In the genomic region with DNA sequence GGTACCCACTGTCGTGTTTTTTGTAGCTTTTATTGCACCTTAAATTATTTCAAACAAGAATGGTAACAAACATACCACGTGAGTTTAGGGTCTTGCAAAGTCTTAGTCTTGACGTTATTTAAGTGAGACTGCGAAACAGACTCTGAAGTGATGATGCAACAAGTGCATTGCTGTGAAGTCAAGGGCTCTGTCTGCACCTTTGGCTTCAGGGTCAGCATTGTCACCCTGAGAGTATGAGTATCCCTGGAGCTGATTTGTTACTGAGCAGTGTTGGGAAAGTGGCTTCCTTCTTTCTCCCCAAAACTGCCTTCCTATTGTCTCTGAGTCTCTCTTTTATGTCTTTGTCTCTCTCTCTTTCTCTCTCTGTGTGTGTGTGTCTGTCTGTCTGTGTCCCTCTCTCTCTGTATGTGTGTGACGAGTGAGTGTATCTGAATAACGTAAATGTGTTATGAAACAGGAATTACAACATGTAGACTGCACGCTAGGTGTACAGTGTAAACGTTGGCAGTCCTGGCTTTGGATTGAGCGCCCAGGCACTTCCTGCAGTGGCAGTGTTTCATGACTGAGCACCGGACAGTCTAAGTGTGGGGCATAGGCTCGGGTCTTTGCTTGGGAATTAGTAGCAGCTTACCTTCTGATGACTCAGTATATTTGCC, we compare ENCODE assay signal across 20 mouse cellular contexts. TPM values are rescaled to one million over a fixed set of nuclear protein-coding genes. Genes with fewer than 3 reads are reported as not detected.
DNase-seq lines count a peak whose midpoint lies in the region; ATAC-seq lines count a peak whose summit lies in the region.
"Had no signal": no experiment of that assay in that cellular context is flagged by ENCODE, and none has a peak within 500 bp of the region (broad histone marks: within the 10 kb centered on the region; RNA-seq: fewer than 3 reads in every experiment).

No protein-coding gene starts in this region.

- H3K9me3 ChIP-seq in hindbrain, embryonic 10.5 days, result no peaks in the 10 kb centered on the region
- no peaks in the 10 kb centered on the region for H3K9me3 ChIP-seq in hindbrain, embryonic 16.5 days (ENCODE audit: control insufficient read depth, low read length)
- H3K9me3 ChIP-seq in midbrain, embryonic 13.5 days, result no peaks in the 10 kb centered on the region
- no peaks in the 10 kb centered on the region for H3K9me3 ChIP-seq in midbrain, embryonic 16.5 days (replicated peaks; ENCODE audit: control insufficient read depth, low read length, poor library complexity, severe bottlenecking)
- H3K9me3 ChIP-seq in stomach, embryonic 16.5 days (replicated peaks; ENCODE audit: control insufficient read depth, low read length), result no peaks in the 10 kb centered on the region
- H3K9me3 ChIP-seq: embryonic facial prominence, embryonic 15.5 days; G1E; hindbrain, embryonic 15.5 days; lung, embryonic 15.5 days; neural tube, embryonic 13.5 days had no signal

- no peak for ATAC-seq in hindbrain, embryonic 16.5 days
- ATAC-seq in midbrain, embryonic 13.5 days, result 0 out of 2 replicates have a peak, but pooled peaks have one; percentile 62
- ATAC-seq in midbrain, embryonic 16.5 days, result no peak
- peak; percentile 50; the same call in 1 of the 2 replicates for ATAC-seq in stomach, embryonic 16.5 days (ENCODE audit: insufficient read depth, low FRiP score)
- ATAC-seq in frontal cortex, adult (ENCODE audit: low TSS enrichment), result no peak
- ATAC-seq: CD4-positive, CD25-positive, alpha-beta regulatory T cell, adult 4 months had no signal

- 75% methylated on average over 11 of the region's 11 CpGs for WGBS in hindbrain, embryonic 10.5 days
- WGBS in hindbrain, embryonic 16.5 days, result 51% methylated on average over 11 of the region's 11 CpGs
- WGBS in midbrain, embryonic 13.5 days, result 49% methylated on average over 11 of the region's 11 CpGs
- WGBS in midbrain, embryonic 16.5 days, result 54% methylated on average over 11 of the region's 11 CpGs
- 54% methylated on average over 11 of the region's 11 CpGs for WGBS in stomach, embryonic 16.5 days

- no peaks in the 10 kb centered on the region for H3K27me3 ChIP-seq in hindbrain, embryonic 10.5 days (ENCODE audit: insufficient read depth, poor library complexity, severe bottlenecking)
- H3K27me3 ChIP-seq in hindbrain, embryonic 16.5 days (replicated peaks; ENCODE audit: control insufficient read depth, insufficient read depth, low read length), result no peaks in the 10 kb centered on the region
- H3K27me3 ChIP-seq in midbrain, embryonic 13.5 days, result peaks cover 14% of the 10 kb centered on the region; the same call in 1 of the 2 replicates
- H3K27me3 ChIP-seq in midbrain, embryonic 16.5 days (ENCODE audit: control insufficient read depth, insufficient read depth, low read depth, low read length), result no peaks in the 10 kb centered on the region
- H3K27me3 ChIP-seq in stomach, embryonic 16.5 days (ENCODE audit: control insufficient read depth, insufficient read depth, low read length), result no peaks in the 10 kb centered on the region
- H3K27me3 ChIP-seq: embryonic facial prominence, embryonic 15.5 days; hindbrain, embryonic 15.5 days; neural tube, embryonic 13.5 days had no signal

- H3K4me3 ChIP-seq in hindbrain, embryonic 10.5 days, result no peak overlapping the region
- H3K4me3 ChIP-seq in hindbrain, embryonic 16.5 days (ENCODE audit: low read length), result no peak overlapping the region
- no peak overlapping the region for H3K4me3 ChIP-seq in midbrain, embryonic 13.5 days (replicated peaks)
- no peak overlapping the region for H3K4me3 ChIP-seq in midbrain, embryonic 16.5 days (ENCODE audit: low read depth, low read length)
- H3K4me3 ChIP-seq in stomach, embryonic 16.5 days (replicated peaks; ENCODE audit: low read length), result no peak overlapping the region
- H3K4me3 ChIP-seq: embryonic facial prominence, embryonic 15.5 days; forebrain, embryonic 10.5 days; heart, adult 2 months; hindbrain, embryonic 15.5 days; lung, embryonic 15.5 days; neural tube, embryonic 13.5 days had no signal

- H3K4me1 ChIP-seq in hindbrain, embryonic 10.5 days (replicated peaks), result peaks cover 49% of the 10 kb centered on the region
- no peaks in the 10 kb centered on the region; the same call in 1 of the 2 replicates for H3K4me1 ChIP-seq in hindbrain, embryonic 16.5 days (ENCODE audit: control insufficient read depth, insufficient read depth, low read depth, low read length)
- H3K4me1 ChIP-seq in midbrain, embryonic 13.5 days (replicated peaks), result peaks cover 19% of the 10 kb centered on the region
- H3K4me1 ChIP-seq in midbrain, embryonic 16.5 days (ENCODE audit: control insufficient read depth, insufficient read depth, low read length), result no peaks in the 10 kb centered on the region
- peaks cover 38% of the 10 kb centered on the region for H3K4me1 ChIP-seq in stomach, embryonic 16.5 days (ENCODE audit: control insufficient read depth, insufficient read depth, low read length)
- H3K4me1 ChIP-seq: lung, embryonic 15.5 days had no signal

- peak overlapping the region; percentile 31; the same call in 1 of the 2 replicates for H3K27ac ChIP-seq in hindbrain, embryonic 10.5 days
- H3K27ac ChIP-seq in hindbrain, embryonic 16.5 days (ENCODE audit: low read depth, low read length), result no peak overlapping the region
- no peak overlapping the region for H3K27ac ChIP-seq in midbrain, embryonic 13.5 days
- no peak overlapping the region for H3K27ac ChIP-seq in midbrain, embryonic 16.5 days (ENCODE audit: low read length)
- peak overlapping the region; percentile 40 for H3K27ac ChIP-seq in stomach, embryonic 16.5 days (ENCODE audit: low read length)
- H3K27ac ChIP-seq: forebrain, embryonic 10.5 days; heart, adult 2 months; hindbrain, embryonic 15.5 days; lung, embryonic 15.5 days; macrophage; neural tube, embryonic 13.5 days had no signal

- peak; percentile 62 for DNase-seq in adrenal gland, adult 2 months
- no peak for DNase-seq in adrenal gland, postnatal 25 days
- DNase-seq in hindbrain, embryonic 10.5 days (ENCODE audit: low spot score), result no peak
- DNase-seq: cerebellum, adult 9-10 months; heart, adult 2 months; kidney, adult 2 months; layer of hippocampus, postnatal 36 days had no signal

- no peak overlapping the region for H3K9ac ChIP-seq in hindbrain, embryonic 16.5 days (ENCODE audit: low read depth, low read length)
- H3K9ac ChIP-seq in midbrain, embryonic 13.5 days (replicated peaks), result no peak overlapping the region
- no peak overlapping the region for H3K9ac ChIP-seq in midbrain, embryonic 16.5 days (ENCODE audit: low read depth, low read length)
- no peak overlapping the region for H3K9ac ChIP-seq in stomach, embryonic 16.5 days (ENCODE audit: low read length)
- H3K9ac ChIP-seq: embryonic facial prominence, embryonic 15.5 days; hindbrain, embryonic 15.5 days; lung, embryonic 15.5 days; neural tube, embryonic 13.5 days had no signal

- H3K36me3 ChIP-seq in hindbrain, embryonic 10.5 days, result peaks cover 16% of the 10 kb centered on the region
- no peaks in the 10 kb centered on the region for H3K36me3 ChIP-seq in hindbrain, embryonic 16.5 days (ENCODE audit: control insufficient read depth, insufficient read depth, low read length)
- no peaks in the 10 kb centered on the region for H3K36me3 ChIP-seq in midbrain, embryonic 13.5 days
- no peaks in the 10 kb centered on the region for H3K36me3 ChIP-seq in midbrain, embryonic 16.5 days (ENCODE audit: control insufficient read depth, insufficient read depth, low read length)
- no peaks in the 10 kb centered on the region for H3K36me3 ChIP-seq in stomach, embryonic 16.5 days (ENCODE audit: control insufficient read depth, insufficient read depth, low read length)
- H3K36me3 ChIP-seq: embryonic facial prominence, embryonic 15.5 days; G1E; hindbrain, embryonic 15.5 days; lung, embryonic 15.5 days; neural tube, embryonic 13.5 days had no signal

- no peak overlapping the region for H3K4me2 ChIP-seq in hindbrain, embryonic 16.5 days (ENCODE audit: low read length)
- H3K4me2 ChIP-seq in midbrain, embryonic 13.5 days (replicated peaks), result no peak overlapping the region
- H3K4me2 ChIP-seq in midbrain, embryonic 16.5 days (ENCODE audit: low read length), result no peak overlapping the region
- 0 out of 2 replicates have a peak overlapping the region, but pooled peaks have one; percentile 5 for H3K4me2 ChIP-seq in stomach, embryonic 16.5 days (ENCODE audit: low read depth, low read length)
- H3K4me2 ChIP-seq: embryonic facial prominence, embryonic 15.5 days; hindbrain, embryonic 15.5 days; lung, embryonic 15.5 days; neural tube, embryonic 13.5 days had no signal

RNA-seq across cellular contexts. Expression of gene Lgr4, which starts 18.4 kb away (rescaled TPM):
- 100 to 1,000 TPM; 123 to 227 TPM for total RNA-seq in adrenal gland, adult 2 months (2021)
- 27.7 and 57.6 TPM in 2 replicates for polyA plus RNA-seq in adrenal gland, adult 2 months (2012; rRNA removed)
- total RNA-seq in adrenal gland, postnatal 25 days (2021), result 222 and 259 TPM in 2 replicates
- polyA plus RNA-seq in hindbrain, embryonic 10.5 days (2016; fragmentation: Nextera tagmentation; extraction: Ambion mirVana), result 13.0 TPM in 2 replicates
- 7.0 and 7.7 TPM in 2 replicates for polyA plus RNA-seq in hindbrain, embryonic 16.5 days (2015; fragmentation: Nextera tagmentation; extraction: Ambion mirVana)
- 7.9 and 8.3 TPM in 2 replicates for polyA plus RNA-seq in midbrain, embryonic 13.5 days (2015; fragmentation: Nextera tagmentation; extraction: Ambion mirVana)
- 6.8 and 7.1 TPM in 2 replicates for polyA plus RNA-seq in midbrain, embryonic 16.5 days (2015; fragmentation: Nextera tagmentation; extraction: Ambion mirVana)
- polyA plus RNA-seq in stomach, embryonic 16.5 days (2015; fragmentation: Nextera tagmentation; extraction: Ambion mirVana), result 17.6 and 18.2 TPM in 2 replicates

RNA-seq across cellular contexts. Expression of gene Lin7c, which starts 45.2 kb away (rescaled TPM):
- 10 to 100 TPM; 79.3 to 89.4 TPM for total RNA-seq in adrenal gland, adult 2 months (2021)
- 2.6 and 4.2 TPM in 2 replicates for polyA plus RNA-seq in adrenal gland, adult 2 months (2012; rRNA removed)
- total RNA-seq in adrenal gland, postnatal 25 days (2021), result 61.6 and 88.7 TPM in 2 replicates
- 91.5 and 96.0 TPM in 2 replicates for polyA plus RNA-seq in hindbrain, embryonic 10.5 days (2016; fragmentation: Nextera tagmentation; extraction: Ambion mirVana)
- 187 and 194 TPM in 2 replicates for polyA plus RNA-seq in hindbrain, embryonic 16.5 days (2015; fragmentation: Nextera tagmentation; extraction: Ambion mirVana)
- polyA plus RNA-seq in midbrain, embryonic 13.5 days (2015; fragmentation: Nextera tagmentation; extraction: Ambion mirVana), result 175 and 201 TPM in 2 replicates
- 256 and 261 TPM in 2 replicates for polyA plus RNA-seq in midbrain, embryonic 16.5 days (2015; fragmentation: Nextera tagmentation; extraction: Ambion mirVana)
- 73.3 and 75.3 TPM in 2 replicates for polyA plus RNA-seq in stomach, embryonic 16.5 days (2015; fragmentation: Nextera tagmentation; extraction: Ambion mirVana)

Comparison
In these comparisons a context has a peak if more than half of its experiments do, and no peak if none do; other contexts are left out.
1. H3K27ac ChIP-seq: peak in hindbrain, embryonic 10.5 days (single experiment) and stomach, embryonic 16.5 days (single experiment); none in hindbrain, embryonic 16.5 days (single experiment), midbrain, embryonic 13.5 days (single experiment) and midbrain, embryonic 16.5 days (single experiment).
2. ATAC-seq: peak in midbrain, embryonic 13.5 days (single experiment) and stomach, embryonic 16.5 days (single experiment); none in hindbrain, embryonic 16.5 days (single experiment), midbrain, embryonic 16.5 days (single experiment) and frontal cortex, adult (single experiment).
3. RNA of gene Lin7c, which starts 45.2 kb away (polyA plus RNA-seq): 256 to 261 TPM in midbrain, embryonic 16.5 days, 187 to 194 TPM in hindbrain, embryonic 16.5 days, 175 to 201 TPM in midbrain, embryonic 13.5 days, 91.5 to 96.0 TPM in hindbrain, embryonic 10.5 days and 73.3 to 75.3 TPM in stomach, embryonic 16.5 days; 2.6 to 4.2 TPM in adrenal gland, adult 2 months; every median in the first group is over 10 times any median in the second.